In genomic region chr15:85634322-85635141, GRCm38 (mm10) we compare ENCODE assay signal across 8 mouse cellular contexts. TPM values are rescaled to one million over a fixed set of nuclear protein-coding genes. Genes with fewer than 3 reads are reported as not detected.
DNase-seq lines count a peak whose midpoint lies in the region; ATAC-seq lines count a peak whose summit lies in the region.

No protein-coding gene starts in this region.

- peak overlapping the region; percentile 58 for H3K4me3 ChIP-seq in hindbrain, embryonic 12.5 days

- ATAC-seq in hindbrain, embryonic 12.5 days (ENCODE audit: low FRiP score), result peak; percentile 98

- peaks cover 9% of the 10 kb centered on the region; the same call in 1 of the 2 replicates for H3K27me3 ChIP-seq in hindbrain, embryonic 12.5 days

- no peaks in the 10 kb centered on the region for H3K36me3 ChIP-seq in hindbrain, embryonic 12.5 days

- under 1% methylated on average over 58 of the region's 58 CpGs for WGBS in hindbrain, embryonic 12.5 days

- peak overlapping the region; percentile 67 for H3K27ac ChIP-seq in hindbrain, embryonic 12.5 days

- DNase-seq in Muller cell, postnatal 12 days (ENCODE audit: inconsistent ontology term), result peak; percentile 100
- DNase-seq in cerebellum, adult 9-11 months, result peak; percentile 99
- DNase-seq in frontal cortex, adult 2 months (ENCODE audit: extremely low spot score in 1 of 2, low spot score in 1 of 2), result peak; percentile 99
- peak; percentile 99 for DNase-seq in layer of hippocampus, postnatal 14 days (ENCODE audit: low spot score in 2 of 2)
- peak; percentile 99 for DNase-seq in lung, postnatal 14 days
- DNase-seq in retina, adult 2 months (ENCODE audit: low read depth, low spot score), result peak; percentile 95
- DNase-seq in thymus, postnatal 36 days, result peak; percentile 100

- H3K9ac ChIP-seq in hindbrain, embryonic 12.5 days, result peak overlapping the region; percentile 73

- H3K9me3 ChIP-seq in hindbrain, embryonic 12.5 days (replicated peaks), result no peaks in the 10 kb centered on the region

- peak overlapping the region; percentile 57 for H3K4me2 ChIP-seq in hindbrain, embryonic 12.5 days (replicated peaks)

- peaks cover 13% of the 10 kb centered on the region for H3K4me1 ChIP-seq in hindbrain, embryonic 12.5 days

RNA-seq across cellular contexts. Expression of gene Wnt7b, which starts 52.3 kb away (rescaled TPM):
- 25.2 and 38.7 TPM in 2 replicates for polyA plus RNA-seq in frontal cortex, adult 2 months (2012; rRNA removed)
- 78.3 and 79.5 TPM in 2 replicates for polyA plus RNA-seq in hindbrain, embryonic 12.5 days (2016; fragmentation: Nextera tagmentation; extraction: Ambion mirVana)
- total RNA-seq in layer of hippocampus, postnatal 14 days (2021), result 10 to 100 TPM; 33.8 to 34.8 TPM

Comparison
In these comparisons a context has a peak if more than half of its experiments do, and no peak if none do; other contexts are left out.
1. Peak in every context shown above with its lines: DNase-seq, ATAC-seq, H3K4me3 ChIP-seq and H3K27ac ChIP-seq.